Mouse (Mus musculus): ENCODE results near the gene Ttc9c. TPM values are rescaled to one million over a fixed set of nuclear protein-coding genes. Genes with fewer than 3 reads are reported as not detected.
A peak's percentile ranks its signal among the peaks of the same experiment; 100 is the strongest.
"Not testable (repeated sequence)": the region's sequence is repeated elsewhere in the genome, so short reads cannot be mapped to it uniquely, and the experiment has no call there.

Gene Ttc9c
- 10 to 100 TPM; 13.7 to 16.4 (median 14.9) TPM for total RNA-seq (2022)

DNA sequence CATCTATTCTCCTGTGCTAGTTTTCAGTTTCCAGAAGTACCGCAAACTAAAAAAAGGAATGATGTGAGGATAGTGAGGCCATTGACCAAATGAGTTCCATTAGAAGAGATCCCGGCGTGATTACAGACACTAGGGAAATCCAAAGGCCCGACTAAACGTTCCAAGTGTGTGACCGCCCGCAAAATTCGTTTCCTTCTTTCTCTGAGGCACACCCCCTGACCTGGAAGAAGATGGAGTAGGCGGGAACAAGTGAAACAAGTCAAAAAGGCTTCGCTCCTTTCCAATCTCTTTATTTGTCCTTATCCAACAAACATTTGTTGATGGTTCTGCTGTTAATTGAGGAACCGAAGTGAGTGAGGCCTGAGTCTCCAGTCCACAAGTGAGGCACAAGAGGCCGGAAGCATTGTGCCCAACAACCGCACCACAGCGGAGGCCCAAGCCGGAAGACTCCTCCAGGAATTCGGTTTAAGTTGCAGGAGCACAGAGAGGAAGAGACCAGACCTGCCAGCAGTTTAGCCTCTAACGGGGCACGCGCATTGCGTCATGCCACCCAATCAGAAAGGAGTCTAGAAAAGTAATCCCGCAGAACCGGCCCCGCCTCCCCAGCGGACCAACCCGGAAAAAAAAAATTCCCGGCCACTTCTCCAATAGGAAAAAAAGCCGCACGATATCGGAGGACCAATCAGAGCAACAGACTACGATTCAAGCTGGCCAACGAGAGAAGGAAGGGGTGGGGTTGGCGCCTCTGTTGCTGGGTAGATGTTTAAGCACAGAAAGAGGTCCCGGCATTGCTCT is at the start of gene Ttc9c:
TSS of gene Ttc9c (minus strand) at position 533 of the 795 bp plus-strand sequence.
- peak; percentile 98 for DNase-seq (ENCODE audit: low spot score)

DNA sequence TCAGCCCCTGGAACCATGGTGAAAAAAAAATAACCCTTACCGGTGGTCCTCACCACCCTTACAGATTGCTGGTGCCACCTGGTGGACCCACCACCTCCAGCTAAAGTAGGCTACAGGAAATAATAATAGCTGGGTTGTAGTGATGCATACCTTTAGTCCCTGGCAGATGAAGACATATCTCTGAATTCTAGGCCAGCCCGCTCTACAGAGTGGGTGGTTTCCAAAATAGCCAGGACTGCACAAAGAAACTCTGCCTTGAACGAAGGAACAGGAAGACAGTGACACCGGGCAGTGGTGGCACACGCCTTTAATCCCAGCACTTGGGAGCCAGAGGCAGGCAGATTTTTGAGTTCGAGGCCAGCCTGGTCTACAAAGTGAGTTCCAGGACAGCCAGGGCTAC is 45.1 kb upstream of the Ttc9c start:
- no peak for DNase-seq (ENCODE audit: low spot score)

DNA sequence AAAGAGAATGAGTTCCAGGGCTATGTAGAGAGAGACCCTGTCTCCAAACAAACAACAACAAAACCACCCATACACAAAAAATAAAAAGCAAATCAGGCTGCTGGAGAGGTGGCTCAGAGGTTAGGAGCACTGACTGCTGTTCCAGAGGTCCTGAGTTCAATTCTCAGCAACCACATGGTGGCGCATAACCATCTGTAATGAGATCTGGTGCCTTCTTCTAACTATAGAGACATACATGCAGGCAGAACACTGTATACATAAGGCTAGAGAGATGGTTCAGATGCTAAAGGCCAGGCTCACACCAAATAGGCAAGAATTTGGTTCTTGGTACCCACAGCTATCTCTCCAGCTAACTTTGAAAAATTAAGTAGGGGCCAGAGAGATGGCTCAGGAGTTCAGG is 39.9 kb upstream of the Ttc9c start:
- no peak for DNase-seq (ENCODE audit: low spot score)

GRCm38 (mm10) chr19:8857689-8858088 is 38.6 kb upstream of the Ttc9c start:
- DNase-seq (ENCODE audit: low spot score), result peak; percentile 46

- no peak for DNase-seq (ENCODE audit: low spot score)
Observed at GRCm38 (mm10) chr19:8853117-8853516, 34.0 kb upstream of the Ttc9c start.

- DNase-seq (ENCODE audit: low spot score), result no peak
Observed at GRCm38 (mm10) chr19:8852236-8852928, 33.2 kb upstream of the Ttc9c start.

- no peak for DNase-seq (ENCODE audit: low spot score)
Observed at GRCm38 (mm10) chr19:8851639-8852038, 32.5 kb upstream of the Ttc9c start.

GRCm38 (mm10) chr19:8850402-8850901 is 31.3 kb upstream of the Ttc9c start, which contains the start of gene Lrrn4cl:
Lrrn4cl (plus strand) TSS chr19:8850768.
- DNase-seq (ENCODE audit: low spot score), result peak; percentile 38

GRCm38 (mm10) chr19:8848356-8848755 is 29.2 kb upstream of the Ttc9c start:
- DNase-seq (ENCODE audit: low spot score), result no peak

DNA sequence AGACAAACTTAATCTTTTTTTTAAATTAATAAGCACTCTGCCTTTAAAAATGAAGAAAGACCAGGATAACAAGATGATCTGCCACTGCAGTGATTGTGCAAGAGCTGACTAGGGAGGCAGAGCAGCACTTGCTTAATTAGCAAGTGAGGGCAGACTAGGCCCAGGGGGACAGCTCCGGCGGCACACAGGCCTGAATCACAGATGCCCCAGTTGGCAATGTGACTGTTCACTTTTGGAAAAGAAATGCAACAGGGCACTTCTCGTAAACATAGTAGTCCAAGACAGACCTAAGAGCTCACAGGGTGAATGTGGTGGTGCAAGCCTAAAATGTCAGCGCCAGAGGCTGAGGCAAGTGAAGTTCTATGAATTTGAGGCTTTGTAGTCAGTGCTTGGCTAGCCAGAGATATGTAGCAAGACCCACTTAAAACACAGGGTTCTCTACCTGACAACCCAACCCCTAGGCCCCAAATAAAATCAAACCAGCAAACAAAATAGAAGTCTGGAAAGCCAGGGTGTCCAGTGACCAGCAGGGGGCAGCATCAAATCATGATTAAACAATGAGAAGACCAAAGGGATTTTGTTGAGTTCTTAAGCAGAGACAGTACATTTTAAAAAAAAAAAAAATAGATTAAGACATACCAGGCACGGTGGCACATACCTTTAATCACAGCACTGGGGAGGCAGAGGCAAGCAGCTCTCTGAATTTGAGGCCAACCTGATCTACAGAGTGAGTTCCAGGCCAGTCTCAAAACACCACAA is 25.4 kb upstream of the Ttc9c start:
- peak; percentile 81 for DNase-seq (ENCODE audit: low spot score)

GRCm38 (mm10) chr19:8842961-8843360 is 23.8 kb upstream of the Ttc9c start:
- DNase-seq (ENCODE audit: low spot score), result no peak

GRCm38 (mm10) chr19:8841012-8841411 is 21.9 kb upstream of the Ttc9c start:
- DNase-seq (ENCODE audit: low spot score), result no peak

DNA sequence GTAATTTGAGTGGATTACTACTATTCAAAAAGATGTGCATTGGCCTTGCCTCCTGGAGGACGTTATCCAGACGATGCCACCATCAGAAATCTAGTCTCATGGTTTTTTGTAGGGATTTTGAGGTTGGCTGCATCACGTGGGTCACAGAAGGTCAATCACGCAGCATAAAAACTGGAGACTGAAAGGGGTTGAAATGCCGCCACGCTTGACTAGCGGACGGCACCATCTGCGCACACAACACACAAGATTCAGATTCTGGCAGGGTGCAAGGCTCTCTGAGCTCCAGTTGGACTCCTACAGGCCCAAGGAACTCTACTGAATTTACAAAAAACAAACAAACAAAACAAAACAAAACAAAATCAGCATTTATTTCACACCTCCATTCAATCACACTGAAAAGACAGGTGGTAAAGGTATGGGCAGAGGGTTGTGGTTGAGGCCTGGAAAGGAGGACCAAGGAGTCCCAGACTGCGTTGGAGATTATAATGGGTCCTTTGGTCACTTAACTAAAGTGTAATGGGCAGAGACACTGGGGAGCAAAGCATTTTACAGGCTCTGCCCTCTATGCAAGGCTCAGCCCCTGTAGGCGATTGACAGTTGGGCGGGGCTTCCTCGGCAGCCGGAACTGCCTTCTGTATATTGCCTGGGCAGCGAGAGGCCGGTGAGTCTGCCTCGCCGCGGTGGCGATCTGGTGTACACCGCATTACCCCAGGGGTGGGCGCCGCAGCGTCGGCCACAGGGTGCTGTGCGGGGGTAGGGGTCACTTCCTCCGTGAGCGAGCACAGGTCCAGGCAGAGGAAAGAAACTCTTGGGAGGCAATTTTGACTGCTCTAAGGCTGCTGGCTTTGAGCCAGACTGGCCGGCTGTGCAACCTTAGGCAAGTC is 21.0 kb upstream of the Ttc9c start:
- peak; percentile 67 for DNase-seq (ENCODE audit: low spot score)

GRCm38 (mm10) chr19:8839103-8839907 is 20.2 kb upstream of the Ttc9c start, which contains the start of gene Gng3:
Gng3 (minus strand) TSS chr19:8839194.
- DNase-seq (ENCODE audit: low spot score), result no peak

DNA sequence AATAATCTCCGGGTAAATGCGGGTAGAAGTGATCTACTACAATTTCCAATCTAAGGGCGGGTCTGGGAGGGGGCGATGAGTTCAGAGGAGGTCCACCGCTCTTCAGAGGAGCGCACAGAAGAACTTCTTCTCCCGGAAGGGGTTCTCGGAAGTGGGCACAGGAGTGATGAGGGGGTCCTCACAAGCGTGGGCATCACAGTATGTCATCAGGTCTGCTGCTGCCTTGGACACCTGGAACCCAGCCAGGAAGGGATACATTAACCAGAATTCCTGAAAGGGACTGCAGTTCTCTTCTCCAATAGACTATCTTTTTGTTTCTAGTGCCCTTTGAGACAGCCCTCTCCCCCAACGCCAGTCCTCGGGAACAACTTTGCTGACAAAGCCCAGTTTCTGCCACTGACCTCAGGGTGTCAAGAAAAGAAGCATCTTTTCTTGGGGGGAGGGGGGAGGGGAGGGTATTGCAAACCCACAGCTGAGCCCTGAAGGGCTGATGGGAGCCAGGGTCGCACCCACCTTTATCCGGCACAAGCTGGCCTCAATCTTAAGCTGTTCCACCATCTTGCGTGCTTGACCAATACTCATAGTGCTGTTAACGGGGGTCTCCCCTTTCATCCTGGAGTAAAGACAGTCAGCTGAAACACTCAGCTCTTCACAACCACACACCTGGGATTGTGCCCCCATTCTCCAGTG is 19.1 kb upstream of the Ttc9c start:
- no peak for DNase-seq (ENCODE audit: low spot score)

DNA sequence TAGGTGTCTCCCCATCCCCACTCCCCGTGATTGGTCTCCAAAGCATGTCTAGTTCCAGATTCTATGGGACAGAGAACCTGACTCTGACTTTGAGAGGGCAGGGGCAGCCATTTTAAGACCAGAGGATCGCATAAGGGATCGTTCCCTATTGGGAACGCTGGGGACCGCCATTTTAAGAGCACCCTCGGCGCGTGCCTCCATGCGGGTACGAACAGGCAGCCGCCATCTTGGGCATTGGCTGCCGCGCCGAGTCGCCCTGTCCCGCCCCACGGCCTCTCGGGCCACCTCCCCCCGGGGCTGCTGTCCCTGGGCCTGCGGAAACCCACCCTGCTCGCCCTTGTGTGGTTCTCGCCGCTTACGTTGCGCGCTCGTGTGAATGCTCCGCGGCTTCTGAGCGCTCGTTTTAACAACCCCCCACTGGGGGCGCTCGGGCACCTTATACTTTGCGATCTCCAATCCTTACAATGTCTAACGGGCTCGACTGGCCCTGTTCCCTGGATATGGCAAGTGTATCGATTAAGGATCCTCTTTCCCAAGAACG is 18.2 kb upstream of the Ttc9c start, which contains the start of gene Bscl2:
TSS of gene Bscl2 (plus strand) at position 217 of the 541 bp plus-strand sequence.
- DNase-seq (ENCODE audit: low spot score), result peak; percentile 79

DNA sequence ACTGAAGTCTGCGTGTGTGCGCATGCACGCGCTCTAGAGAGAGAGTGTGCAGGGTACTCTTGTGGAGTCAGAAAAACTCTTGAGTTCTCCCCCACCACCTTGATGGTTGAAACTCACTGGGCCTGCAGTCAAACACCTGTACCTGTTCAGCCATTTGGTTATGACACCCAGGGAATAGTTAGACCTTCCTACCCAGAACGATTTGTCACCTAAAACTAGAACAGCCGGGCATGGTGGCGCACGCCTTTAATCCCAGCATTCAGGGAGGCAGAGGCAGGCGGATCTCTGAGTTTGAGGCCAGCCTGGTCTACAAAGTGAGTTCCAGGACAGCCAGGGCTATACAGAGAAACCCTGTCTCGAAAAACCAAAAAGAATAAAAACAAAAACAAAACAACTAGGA is 17.2 kb upstream of the Ttc9c start:
- not testable (repeated sequence) for DNase-seq (ENCODE audit: low spot score)

- no peak for DNase-seq (ENCODE audit: low spot score)
Observed at GRCm38 (mm10) chr19:8832971-8833370, 13.8 kb upstream of the Ttc9c start.

DNA sequence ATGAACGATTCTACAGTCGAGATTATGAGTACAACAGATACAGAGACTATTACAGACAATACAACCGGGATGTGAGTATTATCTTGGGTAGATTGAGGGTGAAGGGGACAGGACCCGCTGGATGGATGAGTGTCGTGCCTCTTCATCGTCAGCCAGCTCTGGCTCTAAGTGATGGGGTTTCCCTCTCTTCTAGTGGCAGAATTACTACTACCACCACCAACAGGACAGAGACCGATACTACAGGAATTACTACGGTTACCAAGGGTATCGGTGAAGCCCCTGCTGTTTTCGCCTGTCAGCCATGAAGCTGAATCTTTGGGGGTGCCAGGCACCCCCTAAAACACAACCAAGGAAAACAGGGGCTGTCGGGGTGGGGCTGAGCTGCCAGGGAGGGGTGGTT is 12.1 kb upstream of the Ttc9c start:
- DNase-seq (ENCODE audit: low spot score), result no peak
